Mouse (Mus musculus) liver, postnatal 0 days (tissue): ENCODE results near the gene Syce3. TPM values are rescaled to one million over a fixed set of nuclear protein-coding genes. Genes with fewer than 3 reads are reported as not detected.

Experiments used
- ATAC-seq: fragments of 200-750 bp; cut with Nextera tagmentation; 2 replicates; pipeline ENCODE4 v1.8.0; 2017; ENCODE audit warnings: mild to moderate bottlenecking, moderate library complexity
- DNase-seq: peaks from one replicate; pipeline ENCODE4 v3.0.0-alpha.2; 2016
- H3K27ac ChIP-seq: fragments of 300-500 bp; sonication (generic); 2 replicates; pipeline ENCODE4 v1.5.1; 2014; ENCODE audit warnings: antibody characterized with exemption, moderate library complexity, mild to moderate bottlenecking, low read depth
- H3K27me3 ChIP-seq: fragments of 300-500 bp; sonication (generic); 2 replicates; pipeline ENCODE4 v1.6.1; 2014; ENCODE audit warnings: low read length, control low read depth, mixed read lengths; ENCODE audit not compliant: insufficient read depth
- H3K36me3 ChIP-seq: fragments of 300-500 bp; sonication (generic); replicated peaks from 2 replicates; pipeline ENCODE4 v1.6.1; 2014; ENCODE audit warnings: mild to moderate bottlenecking, control low read depth, low read length, moderate library complexity, mixed read lengths; ENCODE audit not compliant: insufficient read depth
- H3K4me1 ChIP-seq: fragments of 300-500 bp; sonication (generic); 2 replicates; pipeline ENCODE4 v1.6.1; 2014; ENCODE audit warnings: antibody characterized with exemption, mild to moderate bottlenecking, control low read depth; ENCODE audit not compliant: insufficient read depth
- H3K4me2 ChIP-seq: fragments of 300-500 bp; sonication (generic); 2 replicates; pipeline ENCODE4 v1.6.1; 2014; ENCODE audit warnings: low read depth, mild to moderate bottlenecking, low read length, moderate library complexity, mixed read lengths
- H3K4me3 ChIP-seq: fragments of 300-500 bp; sonication (generic); 2 replicates; pipeline ENCODE4 v1.5.1; 2014; ENCODE audit warnings: low read depth, low read length
- H3K9ac ChIP-seq: fragments of 300-500 bp; sonication (generic); replicated peaks from 2 replicates; pipeline ENCODE4 v1.6.1; 2014; ENCODE audit warnings: mild to moderate bottlenecking, moderate library complexity
- H3K9me3 ChIP-seq: fragments of 300-500 bp; sonication (generic); 2 replicates; pipeline ENCODE4 v1.6.1; 2016; ENCODE audit warnings: mild to moderate bottlenecking, control low read depth, low read length, mixed read lengths
- CTCF ChIP-seq: sonication (generic); IDR thresholded peaks from 2 replicates; pipeline ENCODE4 v1.5.1; 2016; ENCODE audit warnings: antibody characterized with exemption, low read depth
- EP300 ChIP-seq: IDR thresholded peaks from 2 replicates; pipeline ENCODE4 v1.6.1; 2016; ENCODE audit warnings: antibody characterized with exemption, low read depth, mild to moderate bottlenecking
- WGBS: fragments of 180-500 bp; shearing (Covaris S2); extraction: QIAGEN DNeasy Blood & Tissue Kit; methylation state at CpG from one replicate; pipeline ENCODE4 v1.1.7; 2014; ENCODE audit not compliant: insufficient replicate concordance; 5-methylcytosine and 5-hydroxymethylcytosine counted together
- polyA plus RNA-seq: library from polyadenylated mRNA; unstranded; fragments of >200 nt; fragmentation: Nextera tagmentation; extraction: Ambion mirVana; gene quantifications from 2 replicates; pipeline ENCODE4 v1.2.1, GENCODE M21; 2015

The Syce3 gene
- polyA plus RNA-seq, 1 experiment from 2014 or later = not detected

- Histone ChIP-seq H3K4me1 (peaks cover 33% of the 10 kb centered on the region), H3K4me3 (no peak within 1 kb of the TSS), H3K4me2 (peak within 1 kb of the TSS; percentile 29), H3K27ac (peak within 1 kb of the TSS; percentile 7; the same call in 1 of the 2 replicates), H3K9ac (peak within 1 kb of the TSS; percentile 16; the same call in 1 of the 2 replicates), H3K9me3 (no peaks in the 10 kb centered on the region), H3K36me3 (peaks cover 7% of the 10 kb centered on the region), H3K27me3 (peaks cover 27% of the 10 kb centered on the region)
- DNase-seq (no peak), ATAC-seq (no peak)
- WGBS = 48% methylated on average over 16 of the region's 16 CpGs
- TF ChIP-seq EP300 = no peak
- TF ChIP-seq CTCF = no peak
Measured at GRCm38 (mm10) chr15:89376957-89377356, 33.3 kb downstream of the Syce3 start, which contains the start of gene Tymp. Gene Tymp, minus strand, starts transcription at chr15:89377039.

GRCm38 (mm10) chr15:89376040-89376439, 34.3 kb downstream of the Syce3 start:
- H3K9ac ChIP-seq = no peak overlapping the region; the same call in 1 of the 2 replicates
- H3K36me3 ChIP-seq = peaks cover 17% of the 10 kb centered on the region
- H3K27ac ChIP-seq = peak overlapping the region; percentile 7; the same call in 1 of the 2 replicates
- DNase-seq (no peak), ATAC-seq (no peak)
- 74% methylated on average over 7 of the region's 7 CpGs for WGBS
- no peak overlapping the region for H3K4me2 ChIP-seq
- H3K4me3 ChIP-seq = no peak overlapping the region
- H3K27me3 ChIP-seq = peaks cover 27% of the 10 kb centered on the region
- TF ChIP-seq EP300 (no peak), CTCF (no peak)
- no peaks in the 10 kb centered on the region for H3K9me3 ChIP-seq
- H3K4me1 ChIP-seq = peaks cover 33% of the 10 kb centered on the region

GRCm38 (mm10) chr15:89374801-89375534, 35.3 kb downstream of the Syce3 start:
- no peaks in the 10 kb centered on the region for H3K9me3 ChIP-seq
- WGBS = 81% methylated on average over 17 of the region's 17 CpGs
- no peak overlapping the region for H3K9ac ChIP-seq
- TF ChIP-seq EP300 (no peak), CTCF (no peak)
- no peak overlapping the region for H3K4me3 ChIP-seq
- peaks cover 27% of the 10 kb centered on the region for H3K27me3 ChIP-seq
- peak overlapping the region; percentile 97 for H3K27ac ChIP-seq
- peak overlapping the region; percentile 94; the same call in 1 of the 2 replicates for H3K4me2 ChIP-seq
- H3K4me1 ChIP-seq = peaks cover 33% of the 10 kb centered on the region
- H3K36me3 ChIP-seq = peaks cover 23% of the 10 kb centered on the region
- no peak for DNase-seq
- ATAC-seq = peak; percentile 20

GRCm38 (mm10) chr15:89374340-89374739, 36.0 kb downstream of the Syce3 start:
- H3K36me3 ChIP-seq = peaks cover 30% of the 10 kb centered on the region
- peak overlapping the region; percentile 84 for H3K4me3 ChIP-seq
- peak overlapping the region; percentile 97 for H3K27ac ChIP-seq
- TF ChIP-seq EP300 (no peak), CTCF (no peak)
- 56% methylated on average over 9 of the region's 9 CpGs for WGBS
- H3K27me3 ChIP-seq = peaks cover 27% of the 10 kb centered on the region
- ATAC-seq (no peak), DNase-seq (no peak)
- peak overlapping the region; percentile 94 for H3K4me2 ChIP-seq
- no peaks in the 10 kb centered on the region for H3K9me3 ChIP-seq
- H3K4me1 ChIP-seq = peaks cover 30% of the 10 kb centered on the region
- H3K9ac ChIP-seq = peak overlapping the region; percentile 76

- WGBS = under 1% methylated on average over 40 of the region's 42 CpGs
- Histone ChIP-seq H3K4me3 (peak within 1 kb of the TSS; percentile 84), H3K4me1 (peaks cover 25% of the 10 kb centered on the region), H3K9ac (peak within 1 kb of the TSS; percentile 76), H3K27me3 (peaks cover 22% of the 10 kb centered on the region), H3K27ac (peak within 1 kb of the TSS; percentile 97), H3K9me3 (no peaks in the 10 kb centered on the region), H3K36me3 (peaks cover 35% of the 10 kb centered on the region), H3K4me2 (peak within 1 kb of the TSS; percentile 94)
- TF ChIP-seq EP300 (no peak), CTCF (peak; percentile 94)
- DNase-seq = peak; percentile 96
- peak; percentile 71 for ATAC-seq
Measured at GRCm38 (mm10) chr15:89373762-89374248, 36.5 kb downstream of the Syce3 start, which contains the start of gene Sco2. Gene Sco2, minus strand, starts transcription at chr15:89373846.

GRCm38 (mm10) chr15:89373027-89373761, 37.1 kb downstream of the Syce3 start:
- ATAC-seq = peak; percentile 80
- H3K36me3 ChIP-seq = peaks cover 41% of the 10 kb centered on the region
- H3K4me1 ChIP-seq = peaks cover 19% of the 10 kb centered on the region
- H3K9me3 ChIP-seq = no peaks in the 10 kb centered on the region
- H3K4me2 ChIP-seq = peak overlapping the region; percentile 94
- peak; percentile 91 for DNase-seq
- peak overlapping the region; percentile 97 for H3K27ac ChIP-seq
- peak overlapping the region; percentile 84 for H3K4me3 ChIP-seq
- peaks cover 16% of the 10 kb centered on the region for H3K27me3 ChIP-seq
- TF ChIP-seq CTCF (peak; percentile 87), EP300 (no peak)
- 1% methylated on average over 35 of the region's 35 CpGs for WGBS
- H3K9ac ChIP-seq = peak overlapping the region; percentile 76
